Mouse (Mus musculus): ENCODE measurements at regions not wholly inside any gene's neighbourhood (a gene's known extent, or its start where the extent isn't known, plus 50 kb on each side); places are given as distances from the start of the nearest gene placed in this dataset.

DNA sequence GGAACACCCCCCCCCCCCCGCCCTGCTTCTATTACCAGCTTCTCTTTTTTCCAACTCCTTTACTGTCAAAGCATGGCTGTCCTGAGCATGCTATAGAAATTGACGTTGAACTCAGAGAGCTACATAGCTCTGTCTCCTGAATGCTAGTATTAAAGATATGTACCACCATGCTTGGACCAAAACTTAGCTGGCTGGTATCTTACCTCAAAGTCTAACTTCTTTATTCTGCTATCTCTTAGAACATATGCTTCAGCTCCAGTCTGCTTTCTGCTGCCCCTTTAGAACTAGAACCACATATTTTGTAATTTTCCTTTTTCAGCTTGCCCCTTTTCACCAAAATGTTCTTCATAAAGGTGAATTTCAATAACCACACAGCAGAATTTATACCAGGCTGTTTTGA, 205.9 kb upstream of the Sema3a start:
- TF ChIP-seq POLR2A (IDR thresholded peaks at IDR 0.05; ENCODE audit: low read depth, low read length) (no peak), CTCF (IDR thresholded peaks at IDR 0.05; ENCODE audit: borderline replicate concordance, insufficient read depth, low read length) (no peak)

DNA sequence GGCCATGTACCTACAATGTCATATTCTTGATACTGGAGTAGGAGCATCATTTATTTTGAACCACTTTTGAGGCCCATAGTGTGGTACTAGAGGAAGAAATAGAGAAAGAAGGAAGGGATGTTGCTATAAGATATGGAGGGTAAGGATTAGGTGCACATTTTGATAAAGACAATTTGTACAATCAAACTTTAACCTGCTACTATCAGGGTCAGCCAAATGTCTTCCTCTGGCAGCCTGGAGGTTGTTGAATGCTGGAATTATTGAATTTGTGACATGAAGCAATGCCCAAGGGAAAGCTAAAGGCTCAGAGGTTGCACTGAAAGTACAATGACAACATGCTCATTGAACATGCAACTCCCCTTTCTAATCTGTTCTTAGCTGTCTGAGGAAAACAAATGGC, 202.3 kb upstream of the Sema3a start:
- TF ChIP-seq POLR2A (IDR thresholded peaks at IDR 0.05; ENCODE audit: low read depth, low read length) (no peak), CTCF (IDR thresholded peaks at IDR 0.05; ENCODE audit: borderline replicate concordance, insufficient read depth, low read length) (no peak)
- no peak overlapping the region for H3K27ac ChIP-seq (ENCODE audit: insufficient read depth, low read length)
- no peak overlapping the region for H3K4me3 ChIP-seq (ENCODE audit: insufficient read depth, low read length)
- no peaks in the 10 kb centered on the region for H3K4me1 ChIP-seq (ENCODE audit: control insufficient read depth, insufficient read depth, low read length)

More for the DNA sequence above, 205.9 kb upstream of the Sema3a start:
- Histone ChIP-seq H3K4me1 (ENCODE audit: control insufficient read depth, insufficient read depth, low read length) (no peaks in the 10 kb centered on the region), H3K4me3 (ENCODE audit: insufficient read depth, low read length) (no peak overlapping the region), H3K27ac (ENCODE audit: insufficient read depth, low read length) (no peak overlapping the region)

DNA sequence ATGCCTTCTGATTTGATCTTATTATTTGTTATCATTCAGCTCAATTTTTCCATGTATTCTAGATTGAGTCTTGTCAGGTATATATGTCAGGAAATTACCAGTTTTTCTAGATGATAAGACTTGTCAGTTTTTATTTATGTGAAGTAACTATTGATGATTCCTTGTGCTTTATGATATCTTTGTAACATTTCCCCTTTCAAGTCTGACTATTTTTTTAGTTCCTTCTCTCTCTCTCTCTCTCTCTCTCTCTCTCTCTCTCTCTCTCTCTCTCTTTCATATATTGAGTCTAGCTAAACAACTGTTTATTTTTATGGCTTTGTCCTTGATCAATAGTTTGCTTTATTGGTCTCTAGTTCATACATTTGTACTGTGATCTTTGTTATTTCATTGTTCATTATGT, 199.7 kb upstream of the Sema3a start:
- H3K27ac ChIP-seq (ENCODE audit: insufficient read depth, low read length): no peak overlapping the region
- no peak overlapping the region for H3K4me3 ChIP-seq (ENCODE audit: insufficient read depth, low read length)
- TF ChIP-seq POLR2A (IDR thresholded peaks at IDR 0.05; ENCODE audit: low read depth, low read length): no peak
- no peak for TF ChIP-seq CTCF (IDR thresholded peaks at IDR 0.05; ENCODE audit: borderline replicate concordance, insufficient read depth, low read length)
- H3K4me1 ChIP-seq (ENCODE audit: control insufficient read depth, insufficient read depth, low read length): no peaks in the 10 kb centered on the region

DNA sequence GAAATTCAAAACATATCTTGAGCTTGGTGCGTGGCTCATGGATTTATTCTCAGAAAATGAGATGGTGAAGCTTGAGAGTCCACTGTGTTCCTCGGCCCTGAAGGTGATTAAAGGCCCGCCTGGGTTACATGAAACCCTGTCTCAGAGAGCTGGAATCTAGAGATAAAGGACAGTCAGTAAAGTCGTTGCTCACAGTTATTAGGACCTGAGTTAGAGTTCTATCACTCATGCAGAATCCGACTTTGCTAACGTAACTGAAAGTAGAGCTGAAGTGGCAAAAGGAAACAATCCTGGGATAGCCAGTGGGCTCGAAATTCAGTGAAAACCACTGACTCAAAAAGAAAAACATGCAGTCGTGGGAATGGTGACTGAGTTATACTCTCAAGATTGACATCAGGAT, 198.9 kb upstream of the Sema3a start:
- TF ChIP-seq POLR2A (IDR thresholded peaks at IDR 0.05; ENCODE audit: low read depth, low read length): no peak
- TF ChIP-seq CTCF (IDR thresholded peaks at IDR 0.05; ENCODE audit: borderline replicate concordance, insufficient read depth, low read length): no peak
- no peaks in the 10 kb centered on the region for H3K4me1 ChIP-seq (ENCODE audit: control insufficient read depth, insufficient read depth, low read length)
- no peak overlapping the region for H3K27ac ChIP-seq (ENCODE audit: insufficient read depth, low read length)
- no peak overlapping the region for H3K4me3 ChIP-seq (ENCODE audit: insufficient read depth, low read length)

- no peaks in the 10 kb centered on the region for H3K4me1 ChIP-seq (ENCODE audit: control insufficient read depth, insufficient read depth, low read length)
- TF ChIP-seq CTCF (IDR thresholded peaks at IDR 0.05; ENCODE audit: borderline replicate concordance, insufficient read depth, low read length) (no peak), POLR2A (IDR thresholded peaks at IDR 0.05; ENCODE audit: low read depth, low read length) (no peak)
- H3K27ac ChIP-seq (ENCODE audit: insufficient read depth, low read length): no peak overlapping the region
- H3K4me3 ChIP-seq (ENCODE audit: insufficient read depth, low read length): no peak overlapping the region
Measured at GRCm38 (mm10) chr5:12927247-12927646, 198.0 kb upstream of the Sema3a start.

DNA sequence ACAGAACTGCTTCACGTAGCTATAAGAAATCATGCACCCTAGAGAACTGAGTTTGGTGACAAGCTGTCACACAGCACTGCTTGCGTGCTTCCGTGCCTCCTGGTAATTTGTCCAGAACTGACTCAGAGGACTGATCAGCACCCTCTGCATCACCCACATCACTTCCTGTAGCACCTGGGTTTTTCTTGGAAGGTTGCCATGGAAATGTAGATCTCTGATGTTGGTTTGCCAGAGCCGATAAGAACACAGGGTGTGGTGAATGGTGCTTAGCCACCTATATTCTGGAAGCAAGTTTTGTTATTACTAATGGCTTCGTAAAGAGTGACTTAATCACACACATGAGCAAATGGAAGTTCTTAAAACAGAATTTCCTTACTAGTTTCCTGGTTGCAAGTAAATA, 188.2 kb upstream of the Sema3a start:
- H3K4me1 ChIP-seq (ENCODE audit: control insufficient read depth, insufficient read depth, low read length): no peaks in the 10 kb centered on the region
- H3K27ac ChIP-seq (ENCODE audit: insufficient read depth, low read length): no peak overlapping the region
- H3K4me3 ChIP-seq (ENCODE audit: insufficient read depth, low read length): no peak overlapping the region
- TF ChIP-seq CTCF (IDR thresholded peaks at IDR 0.05; ENCODE audit: borderline replicate concordance, insufficient read depth, low read length): no peak
- no peak for TF ChIP-seq POLR2A (IDR thresholded peaks at IDR 0.05; ENCODE audit: low read depth, low read length)

GRCm38 (mm10) chr5:12938162-12938852, 186.9 kb upstream of the Sema3a start:
- Histone ChIP-seq H3K27ac (ENCODE audit: insufficient read depth, low read length) (no peak overlapping the region), H3K4me3 (ENCODE audit: insufficient read depth, low read length) (no peak overlapping the region), H3K4me1 (ENCODE audit: control insufficient read depth, insufficient read depth, low read length) (no peaks in the 10 kb centered on the region)
- TF ChIP-seq POLR2A (IDR thresholded peaks at IDR 0.05; ENCODE audit: low read depth, low read length) (no peak), CTCF (IDR thresholded peaks at IDR 0.05; ENCODE audit: borderline replicate concordance, insufficient read depth, low read length) (no peak)

DNA sequence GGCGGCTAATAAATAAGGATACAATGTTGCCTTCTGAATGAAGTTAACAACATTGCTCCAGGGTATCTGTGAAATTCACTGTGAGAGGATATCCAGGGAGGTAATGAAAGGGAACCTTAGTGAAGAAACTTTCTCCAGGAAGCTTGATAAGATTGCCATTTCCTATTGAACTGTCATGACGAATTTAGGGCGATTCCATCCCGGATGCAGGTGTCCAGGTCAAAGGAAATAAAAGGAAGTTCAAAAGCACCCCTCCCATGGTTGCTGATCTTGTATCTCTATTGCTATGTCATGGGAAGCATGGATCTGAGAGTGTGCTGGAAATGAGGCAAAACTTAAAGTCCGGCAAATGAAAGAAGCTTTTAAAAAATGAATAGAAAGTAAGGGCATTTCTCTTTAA, 180.7 kb upstream of the Sema3a start:
- H3K27ac ChIP-seq (ENCODE audit: insufficient read depth, low read length): no peak overlapping the region
- TF ChIP-seq CTCF (IDR thresholded peaks at IDR 0.05; ENCODE audit: borderline replicate concordance, insufficient read depth, low read length) (no peak), POLR2A (IDR thresholded peaks at IDR 0.05; ENCODE audit: low read depth, low read length) (no peak)
- H3K4me1 ChIP-seq (ENCODE audit: control insufficient read depth, insufficient read depth, low read length): no peaks in the 10 kb centered on the region
- no peak overlapping the region for H3K4me3 ChIP-seq (ENCODE audit: insufficient read depth, low read length)

DNA sequence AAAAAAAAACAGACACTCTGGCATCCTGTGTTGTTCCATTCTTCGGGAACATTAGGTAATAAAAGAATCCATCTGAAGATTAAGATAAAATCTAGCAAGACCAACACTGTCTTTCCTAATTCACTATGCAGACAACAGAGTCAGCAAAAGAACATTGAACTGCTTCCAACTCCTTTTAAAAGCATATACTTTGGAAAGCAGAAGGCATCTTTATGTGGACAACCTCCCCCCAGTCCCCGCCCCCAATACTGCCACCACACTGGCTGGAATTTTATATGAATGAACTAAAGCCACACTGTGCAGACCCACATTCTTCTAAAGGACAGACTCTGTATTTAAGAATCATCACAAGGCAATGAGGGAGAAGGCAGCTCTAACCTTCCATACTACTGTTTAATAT, 176.7 kb upstream of the Sema3a start:
- TF ChIP-seq POLR2A (IDR thresholded peaks at IDR 0.05; ENCODE audit: low read depth, low read length): no peak
- no peak for TF ChIP-seq CTCF (IDR thresholded peaks at IDR 0.05; ENCODE audit: borderline replicate concordance, insufficient read depth, low read length)
- H3K4me3 ChIP-seq (ENCODE audit: insufficient read depth, low read length): no peak overlapping the region
- H3K4me1 ChIP-seq (ENCODE audit: control insufficient read depth, insufficient read depth, low read length): no peaks in the 10 kb centered on the region
- H3K27ac ChIP-seq (ENCODE audit: insufficient read depth, low read length): no peak overlapping the region

GRCm38 (mm10) chr5:12970987-12971386, 154.2 kb upstream of the Sema3a start:
- TF ChIP-seq POLR2A (IDR thresholded peaks at IDR 0.05; ENCODE audit: low read depth, low read length) (no peak), CTCF (IDR thresholded peaks at IDR 0.05; ENCODE audit: borderline replicate concordance, insufficient read depth, low read length) (no peak)
- Histone ChIP-seq H3K4me3 (ENCODE audit: insufficient read depth, low read length) (no peak overlapping the region), H3K4me1 (ENCODE audit: control insufficient read depth, insufficient read depth, low read length) (no peaks in the 10 kb centered on the region), H3K27ac (ENCODE audit: insufficient read depth, low read length) (no peak overlapping the region)

Data from embryonic fibroblast, embryonic 13.5 days (primary cell).